Mouse (Mus musculus): Measurements from ENCODE around the gene Mtx2.

Mtx2 gene

GRCm38 (mm10) chr2:74917880-74918537 lies 92.4 kb downstream of the Mtx2 start:
- DNase-seq (ENCODE audit: low read depth, low spot score) = no peak

GRCm38 (mm10) chr2:74925968-74926814 lies 100.6 kb downstream of the Mtx2 start:
- no peak for DNase-seq (ENCODE audit: low read depth, low spot score)

Data from CD4-positive, CD25-positive, alpha-beta regulatory T cell, adult 2 months (primary cell).